Mouse (Mus musculus): ENCODE measurements around the gene Mrpl38. TPM values are rescaled to one million over a fixed set of nuclear protein-coding genes. Genes with fewer than 3 reads are reported as not detected.
A peak's percentile ranks its signal among the peaks of the same experiment; 100 is the strongest.

Mrpl38 gene
- total RNA-seq, 2 experiments from 2014 or later = 40.8 to 46.2 TPM

GRCm38 (mm10) chr11:116111067-116111466 lies 27.6 kb downstream of the Mrpl38 start:
- DNase-seq = no peak

GRCm38 (mm10) chr11:116110540-116110939 lies 28.1 kb downstream of the Mrpl38 start:
- no peak for DNase-seq

- DNase-seq = peak; percentile 91
Observed at GRCm38 (mm10) chr11:116110131-116110530, 28.5 kb downstream of the Mrpl38 start.

DNA sequence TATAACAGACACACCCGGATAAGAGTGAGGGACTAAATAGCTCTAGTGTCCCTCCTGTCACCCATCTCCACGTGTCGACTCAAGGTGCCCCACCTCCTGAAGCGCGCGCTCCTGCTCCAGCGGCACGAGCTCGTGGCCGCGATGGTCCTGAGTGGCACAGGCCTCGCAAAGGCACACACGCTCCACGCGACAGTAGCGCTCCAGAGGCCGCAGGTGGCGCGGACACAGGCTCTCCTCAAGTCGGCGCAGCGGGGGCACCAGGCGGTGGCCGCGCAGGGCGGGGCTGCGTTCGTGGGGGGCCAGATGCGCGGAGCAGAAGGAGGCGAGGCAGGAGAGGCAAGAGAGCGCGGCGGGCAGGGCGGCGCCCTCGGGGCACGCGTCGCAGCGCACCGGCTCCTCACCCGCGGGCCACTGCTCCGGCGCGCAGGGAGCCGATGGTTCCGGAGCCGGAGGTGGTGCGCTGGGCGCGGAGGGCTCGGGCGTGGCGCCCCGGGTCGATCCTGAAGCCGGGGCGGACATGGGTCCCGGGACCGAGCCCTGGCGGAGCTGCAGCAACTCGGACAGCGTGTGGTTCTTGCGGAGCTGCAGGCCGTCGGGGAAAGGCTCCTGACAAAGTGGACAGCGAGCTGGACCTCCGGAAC lies 29.1 kb downstream of the Mrpl38 start:
- peak; percentile 51 for DNase-seq

- DNase-seq = peak; percentile 72
Observed at GRCm38 (mm10) chr11:116108464-116109137, 30.1 kb downstream of the Mrpl38 start.

- no peak for DNase-seq
Observed at GRCm38 (mm10) chr11:116107777-116108285, 30.8 kb downstream of the Mrpl38 start.

DNA sequence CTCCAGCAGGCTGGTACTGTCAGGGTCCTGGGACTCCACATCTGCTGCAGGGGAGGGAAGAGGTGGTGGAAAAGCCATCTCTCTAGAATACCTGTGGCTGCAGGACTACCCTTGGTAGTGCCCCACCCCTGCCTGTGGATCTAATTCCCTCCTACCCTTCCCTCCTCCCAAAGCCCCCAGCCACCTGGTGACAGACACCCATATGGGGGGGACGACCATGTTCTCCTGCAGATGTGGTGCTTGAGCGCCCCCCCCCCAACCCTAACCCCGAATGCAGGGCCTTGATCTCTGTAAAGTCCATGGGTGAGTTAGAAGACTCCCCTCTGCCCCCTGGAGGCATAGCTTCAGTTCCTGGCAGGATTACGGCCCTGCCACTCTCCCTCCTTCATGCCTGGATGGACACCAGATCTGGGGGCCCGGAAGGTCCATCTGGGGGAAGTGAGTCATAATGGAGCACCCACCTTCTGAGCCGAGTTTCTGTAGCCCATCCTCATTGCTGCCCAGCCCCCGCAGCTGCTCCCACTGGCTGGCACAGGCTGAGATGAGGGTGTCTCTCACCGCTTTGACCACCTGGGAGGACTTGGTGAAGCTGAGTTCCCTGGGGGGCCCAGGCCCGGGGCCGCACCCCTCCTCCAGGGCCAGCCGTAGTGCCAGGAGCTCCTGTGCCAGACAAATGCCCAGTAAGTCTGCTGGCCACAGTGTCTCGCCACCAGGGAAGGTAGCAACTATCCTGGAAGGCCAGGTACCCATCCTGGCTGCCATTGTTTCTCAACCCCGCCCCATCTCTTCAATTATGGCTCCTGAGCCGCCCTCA lies 31.5 kb downstream of the Mrpl38 start:
- DNase-seq = peak; percentile 24

- DNase-seq = no peak
Observed at GRCm38 (mm10) chr11:116106154-116106962, 32.3 kb downstream of the Mrpl38 start.

DNA sequence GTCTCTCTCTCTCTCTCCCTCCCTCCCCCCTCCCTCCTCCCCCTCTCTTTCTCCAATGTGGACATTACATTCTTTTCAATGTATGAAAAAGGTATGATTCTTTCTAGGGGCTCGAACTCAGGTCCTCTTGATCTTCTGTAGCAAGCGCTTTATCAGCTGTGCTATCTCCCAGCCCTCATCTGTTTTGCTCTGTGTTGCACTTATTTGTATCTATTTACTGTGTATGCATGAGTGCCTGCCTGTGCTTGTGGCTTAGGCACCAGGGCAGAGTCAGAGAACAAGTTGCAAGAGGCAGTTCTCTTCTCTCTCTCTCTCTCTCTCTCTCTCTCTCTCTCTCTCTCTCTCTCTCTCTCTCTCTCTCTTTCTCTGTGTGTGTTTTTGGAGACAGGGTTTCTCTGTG lies 33.6 kb downstream of the Mrpl38 start:
- DNase-seq = no peak

DNA sequence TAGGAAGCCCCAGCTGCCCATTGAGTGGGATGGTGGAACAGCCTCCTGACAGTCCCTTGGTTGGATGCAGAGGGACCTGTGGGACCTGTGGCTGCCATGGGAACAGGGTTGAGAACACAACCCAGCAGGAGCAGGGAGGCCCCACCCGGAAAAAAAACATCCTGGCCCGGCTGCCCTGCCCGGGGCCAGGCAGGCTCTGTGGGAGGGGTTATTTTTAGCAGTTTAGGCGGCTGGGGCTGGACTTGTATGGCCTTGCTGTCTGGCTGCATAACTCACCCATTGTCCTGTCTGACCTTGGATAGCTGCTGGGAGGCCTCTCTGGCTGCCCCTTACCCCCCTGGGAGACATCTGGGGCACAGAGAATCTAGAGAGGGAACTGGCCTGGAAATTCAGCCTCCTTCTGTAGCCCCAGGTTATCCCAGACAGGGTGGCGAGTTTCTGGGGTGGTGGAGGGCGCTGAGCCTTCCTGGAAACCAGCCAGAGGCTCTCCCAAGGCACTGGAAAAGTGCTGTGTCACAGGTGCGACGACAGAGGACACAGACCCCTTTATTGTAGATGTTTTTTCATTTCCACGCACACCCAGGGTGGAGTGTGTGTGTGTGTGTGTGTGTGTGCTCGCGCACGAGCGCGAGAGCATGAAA lies 34.5 kb downstream of the Mrpl38 start:
- DNase-seq = peak; percentile 57

DNA sequence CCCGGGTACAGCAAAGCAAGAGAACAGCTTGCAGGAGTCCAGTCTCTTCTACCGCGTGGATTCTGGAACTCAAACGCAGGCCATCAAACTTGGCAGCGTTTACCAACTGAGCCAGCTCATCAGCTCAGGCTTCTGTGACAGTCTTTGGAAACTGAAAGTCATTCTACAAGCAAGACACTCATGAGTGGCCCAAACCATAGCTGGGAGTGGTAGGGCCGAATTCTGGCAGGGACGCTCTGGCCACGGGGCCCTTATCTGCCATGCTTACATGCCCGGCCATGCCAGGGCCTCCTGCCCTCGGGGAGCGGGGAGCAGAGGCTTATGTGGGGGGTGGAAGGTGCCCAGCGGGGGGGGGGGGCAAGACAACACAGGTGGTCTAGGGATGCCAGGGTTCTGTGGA lies 35.1 kb downstream of the Mrpl38 start:
- no peak for DNase-seq

DNA sequence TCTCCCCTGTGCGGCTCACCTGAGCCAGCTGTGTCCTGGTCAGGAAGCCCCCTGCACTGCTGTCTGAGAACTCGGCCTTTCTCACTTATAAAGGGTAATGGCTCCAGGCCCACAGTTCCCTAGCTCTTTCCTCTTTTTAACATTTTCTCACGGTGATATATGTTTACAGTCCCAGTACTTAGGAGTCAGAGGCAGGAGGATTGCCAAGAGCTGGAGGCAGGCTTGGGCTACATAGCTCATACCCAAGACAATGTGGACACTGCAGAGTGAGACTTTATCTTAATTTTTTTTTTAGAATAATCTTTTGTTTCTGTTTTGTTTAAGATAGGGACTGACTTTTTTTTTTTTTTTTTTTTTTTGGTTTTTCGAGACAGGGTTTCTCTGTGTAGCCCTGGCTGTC lies 36.2 kb downstream of the Mrpl38 start:
- DNase-seq = no peak

GRCm38 (mm10) chr11:116101931-116102381 lies 36.7 kb downstream of the Mrpl38 start:
- DNase-seq = peak; percentile 47

DNA sequence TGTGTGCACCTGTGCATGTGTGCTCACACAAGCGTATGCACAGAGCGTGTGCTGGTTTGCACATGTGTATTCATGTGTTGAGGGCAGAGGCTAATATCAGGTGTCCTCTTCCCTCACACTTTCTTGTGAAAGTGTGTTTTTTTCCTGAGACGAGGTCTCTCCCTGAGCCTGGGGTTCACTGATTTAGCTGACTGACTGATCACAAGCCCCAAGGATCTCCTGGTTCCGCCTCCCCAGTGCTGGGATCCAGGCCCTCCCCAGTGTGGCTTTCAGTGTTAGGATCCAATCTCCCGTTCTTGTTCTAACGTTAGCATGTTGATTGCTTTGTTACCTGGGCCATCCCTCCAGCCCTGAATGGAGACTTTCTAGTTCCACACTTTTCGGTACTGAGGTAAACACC lies 37.8 kb downstream of the Mrpl38 start:
- DNase-seq = no peak

GRCm38 (mm10) chr11:116100385-116100784 lies 38.3 kb downstream of the Mrpl38 start:
- DNase-seq = peak; percentile 64

DNA sequence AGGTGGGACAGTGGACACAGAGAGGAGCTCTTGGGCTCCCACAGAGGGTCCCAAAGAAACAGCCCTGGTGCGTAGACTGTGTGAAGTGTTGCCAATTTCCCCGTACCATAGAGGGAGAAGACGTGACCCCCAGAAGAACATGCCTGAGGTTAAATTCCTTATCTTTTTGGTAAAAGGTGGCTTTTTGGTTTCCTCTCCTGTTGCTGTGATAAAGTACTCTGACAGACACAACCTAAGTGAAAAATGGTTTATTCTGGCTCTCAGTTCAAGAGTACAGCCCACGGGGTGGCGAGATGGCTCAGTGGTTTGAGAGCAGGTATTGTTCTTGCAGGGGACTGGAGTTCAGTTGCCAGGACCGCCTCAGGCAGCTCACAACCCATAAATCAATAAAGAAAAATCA lies 39.2 kb downstream of the Mrpl38 start:
- no peak for DNase-seq

DNA sequence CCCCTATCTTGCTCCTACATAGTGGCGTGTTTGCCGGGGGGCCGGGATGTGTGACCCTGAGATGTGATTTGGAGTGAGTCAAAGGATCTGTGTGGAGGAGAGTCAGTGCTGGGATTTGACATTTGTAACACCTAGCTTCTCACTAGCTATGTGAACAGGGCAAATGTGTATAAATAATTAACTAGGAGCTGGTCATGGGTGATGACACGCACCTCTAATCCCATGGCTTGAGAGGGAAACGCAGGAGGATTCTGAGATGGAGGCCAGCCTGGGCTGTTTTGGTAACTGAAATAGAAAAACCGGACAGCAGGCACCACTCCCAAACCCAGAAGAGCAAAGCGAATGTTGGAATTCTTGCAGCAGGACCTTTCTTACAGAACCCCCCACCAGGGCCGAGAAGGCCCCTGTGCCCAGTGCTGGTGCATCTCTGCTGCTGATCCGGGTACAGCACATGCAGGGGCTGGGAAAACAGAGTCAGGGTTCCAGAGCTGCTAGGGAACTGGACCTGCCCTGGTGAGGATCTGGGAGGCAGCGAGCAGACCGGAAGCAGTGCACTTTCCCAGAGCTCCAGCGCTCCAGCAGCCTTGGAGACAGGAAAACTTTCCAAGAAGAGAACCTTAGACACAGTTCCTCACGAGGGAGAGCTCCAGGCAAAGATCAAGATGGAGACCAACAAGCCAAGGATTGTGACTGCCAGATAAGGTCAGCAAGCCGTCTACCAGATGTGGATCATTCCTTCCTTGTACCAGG lies 39.8 kb downstream of the Mrpl38 start:
- no peak for DNase-seq

- peak; percentile 47 for DNase-seq
Observed at GRCm38 (mm10) chr11:116096213-116097108, 42.2 kb downstream of the Mrpl38 start.

DNA sequence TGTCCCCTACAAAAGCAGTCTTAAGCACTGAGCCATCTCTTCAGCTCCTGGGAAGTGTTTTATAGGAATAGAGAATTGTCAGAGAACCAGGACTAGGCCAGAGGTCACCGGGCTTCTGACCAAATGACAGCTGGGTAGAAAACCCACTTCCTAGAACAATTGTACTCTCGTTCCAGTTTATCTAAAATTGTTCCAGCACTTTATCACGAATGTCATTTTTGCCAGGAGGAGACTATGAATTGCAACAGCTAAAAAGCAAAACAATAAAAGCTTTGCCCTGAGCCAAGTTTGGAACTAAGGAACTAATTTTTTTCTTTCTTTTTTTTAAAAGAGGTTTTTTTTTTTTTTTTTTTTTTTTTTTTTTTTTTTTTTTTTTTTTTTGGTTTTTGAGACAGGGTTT lies 43.1 kb downstream of the Mrpl38 start:
- no peak for DNase-seq
